Mouse (Mus musculus) ES-Bruce4 (cell line): ENCODE measurements at regions not wholly inside any gene's neighbourhood (a gene's known extent, or its start where the extent isn't known, plus 50 kb on each side); places are given as distances from the start of the nearest gene placed in this dataset.

Experiments used
- EP300 ChIP-seq: IDR thresholded peaks from 2 replicates; pipeline ENCODE4 v1.6.1; 2011; ENCODE audit warnings: low read depth, low read length; ENCODE audit not compliant: insufficient read depth
- POLR2A ChIP-seq: IDR thresholded peaks from one replicate; pipeline ENCODE4 v1.8.1; 2011; ENCODE audit warnings: low read length; ENCODE audit not compliant: insufficient read depth

- no peak for TF ChIP-seq EP300
- no peak for TF ChIP-seq POLR2A
These were observed 52.7 kb upstream of the Atp2b1 start for GRCm38 (mm10) chr10:98861521-98861920.
